Mouse (Mus musculus) Patski (cell line): Measurements from ENCODE around the gene Il34. TPM values are rescaled to one million over a fixed set of nuclear protein-coding genes. Genes with fewer than 3 reads are reported as not detected.

Experiments
- ATAC-seq: fragments of 100-300 bp; one replicate; pipeline ENCODE4 v1.8.0; 2021
- CTCF ChIA-PET: fragments of 350-600 bp; sonication (Branson Sonifier 250); formaldehyde crosslinking; loops from one replicate; lab custom pipeline; 2022; ENCODE audit warnings: inconsistent platforms; lab: Charles Lee
- POLR2A ChIA-PET: fragments of 350-600 bp; sonication (Branson Sonifier 250); formaldehyde crosslinking; loops from one replicate; lab custom pipeline; 2022; ENCODE audit warnings: antibody characterized with exemption, inconsistent platforms; lab: Charles Lee
- DNase-seq: peaks from one replicate; pipeline ENCODE4 v3.0.0-alpha.2; 2011; ENCODE audit warnings: low read depth, low spot score
- H3K27me3 ChIP-seq: fragments of 371-371 bp; one replicate; pipeline ENCODE4 v1.5.1; 2021
- CTCF ChIP-seq: fragments of 100-300 bp; IDR thresholded peaks from one replicate; pipeline ENCODE4 v1.5.1; 2021
- in situ Hi-C: fragments of 300-500 bp; cut with MboI; formaldehyde crosslinking; loops from 3 replicates; pipeline ENCODE4 v1.11.1; 2018; ENCODE audit warnings: low pct_unique_long_range_greater_than_20kb, mixed read lengths
- polyA plus RNA-seq: library from polyadenylated mRNA; unstranded; gene quantifications from one replicate; pipeline ENCODE4 v1.2.3, GENCODE M21; 2021

Gene Il34
- polyA plus RNA-seq, 1 experiment from 2014 or later = 35.6 TPM

GRCm38 (mm10) chr8:110812349-110813080 is 6.8 kb upstream of the Il34 start:
- DNase-seq (no peak), ATAC-seq (no peak)
- TF ChIP-seq CTCF = no peak
- no peaks in the 10 kb centered on the region for H3K27me3 ChIP-seq
- ChIA-PET POLR2A (interaction anchor here (1.0 to 1.7 kb wide), 4 partner anchors 16 to 34 kb away, joined by 3 to 6 read pairs (median 4); partner anchors contain the start of genes Cog4 and Sf3b3), CTCF (interaction anchor here (1.0 to 2.1 kb wide), 2 partner anchors 18 to 29 kb away, joined by 4 to 7 read pairs; no protein-coding TSS in a partner anchor)
- in situ Hi-C loops = no loop called here

GRCm38 (mm10) chr8:110811793-110812192 is 6.1 kb upstream of the Il34 start:
- ChIA-PET CTCF (interaction anchor here (1.0 to 2.1 kb wide), 2 partner anchors 18 to 29 kb away, joined by 4 to 7 read pairs; no protein-coding TSS in a partner anchor), POLR2A (interaction anchor here (1.0 to 1.5 kb wide), 3 partner anchors 17 to 21 kb away, joined by 3 to 6 read pairs (median 4); no protein-coding TSS in a partner anchor)
- ATAC-seq (no peak), DNase-seq (no peak)
- no peaks in the 10 kb centered on the region for H3K27me3 ChIP-seq
- in situ Hi-C loops = no loop called here
- TF ChIP-seq CTCF = no peak

- POLR2A ChIA-PET = interaction anchor here (0.8 to 3.9 kb wide), 3 partner anchors 17 to 21 kb away, joined by 4 to 23 read pairs (median 4); no protein-coding TSS in a partner anchor
- TF ChIP-seq CTCF = no peak
- in situ Hi-C loops = no loop called here
- ATAC-seq (no peak), DNase-seq (no peak)
- CTCF ChIA-PET = interaction anchor here (1.0 to 2.1 kb wide), 2 partner anchors 19 to 30 kb away, joined by 4 to 7 read pairs; no protein-coding TSS in a partner anchor
- H3K27me3 ChIP-seq = no peaks in the 10 kb centered on the region
These were observed 5.4 kb upstream of the Il34 start for GRCm38 (mm10) chr8:110811116-110811515.

GRCm38 (mm10) chr8:110810481-110811065 is 4.8 kb upstream of the Il34 start:
- CTCF ChIA-PET = interaction anchor here (1.0 kb wide), 1 partner anchor 17 kb away, joined by 3 read pairs; no protein-coding TSS in a partner anchor
- in situ Hi-C loops = no loop called here

GRCm38 (mm10) chr8:110809831-110810230 is 4.1 kb upstream of the Il34 start:
- CTCF ChIA-PET = interaction anchor here (1.0 kb wide), 2 partner anchors 15 to 17 kb away, joined by 3 read pairs; no protein-coding TSS in a partner anchor
- in situ Hi-C loops = no loop called here

More at GRCm38 (mm10) chr8:110810481-110811065, 4.8 kb upstream of the Il34 start:
- POLR2A ChIA-PET = interaction anchor here (0.8 to 3.9 kb wide), 2 partner anchors 17 to 20 kb away, joined by 4 to 23 read pairs; no protein-coding TSS in a partner anchor
- no peak for DNase-seq
- no peaks in the 10 kb centered on the region for H3K27me3 ChIP-seq
- ATAC-seq = no peak
- no peak for TF ChIP-seq CTCF

GRCm38 (mm10) chr8:110808495-110809472 is 3.1 kb upstream of the Il34 start:
- no peaks in the 10 kb centered on the region for H3K27me3 ChIP-seq
- in situ Hi-C loops = no loop called here
- DNase-seq (peak; percentile 89), ATAC-seq (peak; percentile 82)
- ChIA-PET CTCF (interaction anchor here (0.7 to 1.6 kb wide), 3 partner anchors 15 to 24 kb away, joined by 3 to 9 read pairs (median 3); no protein-coding TSS in a partner anchor), POLR2A (interaction anchor here (0.7 to 3.9 kb wide), 6 partner anchors 14 to 35 kb away, joined by 3 to 23 read pairs (median 3); no protein-coding TSS in a partner anchor)
- no peak for TF ChIP-seq CTCF

More at GRCm38 (mm10) chr8:110809831-110810230, 4.1 kb upstream of the Il34 start:
- DNase-seq (peak; percentile 91), ATAC-seq (peak; percentile 68)
- POLR2A ChIA-PET = interaction anchor here (0.7 to 3.9 kb wide), 3 partner anchors 16 to 19 kb away, joined by 3 to 23 read pairs (median 3); no protein-coding TSS in a partner anchor
- TF ChIP-seq CTCF = no peak
- no peaks in the 10 kb centered on the region for H3K27me3 ChIP-seq

- DNase-seq (no peak), ATAC-seq (no peak)
- H3K27me3 ChIP-seq = no peaks in the 10 kb centered on the region
- in situ Hi-C loops = no loop called here
- TF ChIP-seq CTCF = no peak
- ChIA-PET POLR2A (interaction anchor here (0.9 to 3.5 kb wide), 5 partner anchors 13 to 26 kb away, joined by 3 to 18 read pairs (median 8); no protein-coding TSS in a partner anchor), CTCF (interaction anchor here (1.0 to 2.3 kb wide), 5 partner anchors 11 to 32 kb away, joined by 3 to 9 read pairs (median 4); no protein-coding TSS in a partner anchor)
These were observed 422 bp upstream of the Il34 start for GRCm38 (mm10) chr8:110806146-110806545.

GRCm38 (mm10) chr8:110804825-110805514 is 754 bp downstream of the Il34 start:
- TF ChIP-seq CTCF = no peak
- CTCF ChIA-PET = interaction anchor here (0.8 to 2.3 kb wide), 5 partner anchors 10 to 33 kb away, joined by 3 to 9 read pairs (median 4); no protein-coding TSS in a partner anchor
- ATAC-seq = no peak
- DNase-seq = no peak
- in situ Hi-C loops = no loop called here
- POLR2A ChIA-PET = interaction anchor here (0.6 to 2.5 kb wide), 4 partner anchors 12 to 57 kb away, joined by 3 to 18 read pairs (median 4); no protein-coding TSS in a partner anchor
- no peaks in the 10 kb centered on the region for H3K27me3 ChIP-seq

- H3K27me3 ChIP-seq = no peaks in the 10 kb centered on the region
- DNase-seq (no peak), ATAC-seq (no peak)
- in situ Hi-C loops = no loop called here
- no peak for TF ChIP-seq CTCF
- ChIA-PET CTCF (no interaction called here), POLR2A (interaction anchor here (2.0 kb wide), 1 partner anchor 11 kb away, joined by 10 read pairs; no protein-coding TSS in a partner anchor)
These were observed 1.9 kb downstream of the Il34 start for GRCm38 (mm10) chr8:110803856-110804255.
